Mouse (Mus musculus) heart, postnatal 36 days (tissue): Measurements from ENCODE around the gene Camk1d. TPM values are rescaled to one million over a fixed set of nuclear protein-coding genes. Genes with fewer than 3 reads are reported as not detected.
"Not testable (repeated sequence)": the region's sequence is repeated elsewhere in the genome, so short reads cannot be mapped to it uniquely, and the experiment has no call there.

Experiments
- DNase-seq, 2 experiments: peaks; one replicate each; pipeline ENCODE4 v3.0.0; 2021 to 2022
- intact Hi-C: fragments of 180-260 bp; cut with DNase I; formaldehyde crosslinking; loops from one replicate; pipeline ENCODE4 v1.15.1; 2025
- total RNA-seq, 2 experiments: library from RNA; stranded (reverse); gene quantifications; 2 replicates each; pipeline ENCODE4 v1.2.3; 2021

Camk1d gene
- total RNA-seq, 2 experiments from 2014 or later = 3.6 to 5.2 TPM

GRCm38 (mm10) chr2:5592461-5593136 lies 121.7 kb downstream of the Camk1d start:
- DNase-seq = no peak
- intact Hi-C loops = loop anchor here (5.0 kb wide), 1 partner anchor 140 kb away; no protein-coding TSS in a partner anchor

GRCm38 (mm10) chr2:5590074-5590473 lies 124.2 kb downstream of the Camk1d start:
- DNase-seq = no peak
- intact Hi-C loops = loop anchor here (5.0 kb wide), 1 partner anchor 138 kb away; no protein-coding TSS in a partner anchor

- DNase-seq = no peak
- intact Hi-C loops = no loop called here
Measured at GRCm38 (mm10) chr2:5589163-5589562, 125.2 kb downstream of the Camk1d start.

GRCm38 (mm10) chr2:5588329-5588982 lies 125.9 kb downstream of the Camk1d start:
- no peak for DNase-seq
- intact Hi-C loops = no loop called here

GRCm38 (mm10) chr2:5584318-5585027 lies 129.8 kb downstream of the Camk1d start:
- intact Hi-C loops = no loop called here

GRCm38 (mm10) chr2:5579391-5579790 lies 134.9 kb downstream of the Camk1d start:
- intact Hi-C loops = no loop called here
- no peak for DNase-seq

More at GRCm38 (mm10) chr2:5584318-5585027, 129.8 kb downstream of the Camk1d start:
- no peak for DNase-seq

GRCm38 (mm10) chr2:5577399-5578129 lies 136.8 kb downstream of the Camk1d start:
- intact Hi-C loops = no loop called here
- DNase-seq = no peak

- intact Hi-C loops = no loop called here
- no peak for DNase-seq
Measured at GRCm38 (mm10) chr2:5572314-5573006, 141.9 kb downstream of the Camk1d start.

GRCm38 (mm10) chr2:5566611-5567010 lies 147.7 kb downstream of the Camk1d start:
- intact Hi-C loops = no loop called here
- DNase-seq = no peak

- no peak for DNase-seq
- intact Hi-C loops = no loop called here
Measured at GRCm38 (mm10) chr2:5563685-5564084, 150.6 kb downstream of the Camk1d start.

GRCm38 (mm10) chr2:5561446-5561845 lies 152.9 kb downstream of the Camk1d start:
- DNase-seq = no peak
- intact Hi-C loops = no loop called here

- intact Hi-C loops = no loop called here
- no peak for DNase-seq
Measured at GRCm38 (mm10) chr2:5553264-5553663, 161.1 kb downstream of the Camk1d start.

GRCm38 (mm10) chr2:5551758-5552255 lies 162.5 kb downstream of the Camk1d start:
- no peak for DNase-seq
- intact Hi-C loops = no loop called here

GRCm38 (mm10) chr2:5549334-5549733 lies 165.0 kb downstream of the Camk1d start:
- DNase-seq = no peak
- intact Hi-C loops = no loop called here

- intact Hi-C loops = no loop called here
- no peak for DNase-seq
Measured at GRCm38 (mm10) chr2:5548872-5549271, 165.4 kb downstream of the Camk1d start.

GRCm38 (mm10) chr2:5540870-5541269 lies 173.4 kb downstream of the Camk1d start:
- intact Hi-C loops = no loop called here
- DNase-seq = no peak

- intact Hi-C loops, DNase-seq: not testable (repeated sequence)
Measured at GRCm38 (mm10) chr2:5539894-5540293, 174.4 kb downstream of the Camk1d start.

GRCm38 (mm10) chr2:5533868-5534267 lies 180.4 kb downstream of the Camk1d start:
- intact Hi-C loops = no loop called here
- DNase-seq = no peak

- intact Hi-C loops = no loop called here
- DNase-seq = no peak
Measured at GRCm38 (mm10) chr2:5529992-5530391, 184.3 kb downstream of the Camk1d start.

GRCm38 (mm10) chr2:5519221-5519669 lies 195.1 kb downstream of the Camk1d start:
- intact Hi-C loops = no loop called here
- peak; percentile 10 to 13 for DNase-seq
